Comparison of ENCODE assay signal across 19 mouse cellular contexts in the genomic region with DNA sequence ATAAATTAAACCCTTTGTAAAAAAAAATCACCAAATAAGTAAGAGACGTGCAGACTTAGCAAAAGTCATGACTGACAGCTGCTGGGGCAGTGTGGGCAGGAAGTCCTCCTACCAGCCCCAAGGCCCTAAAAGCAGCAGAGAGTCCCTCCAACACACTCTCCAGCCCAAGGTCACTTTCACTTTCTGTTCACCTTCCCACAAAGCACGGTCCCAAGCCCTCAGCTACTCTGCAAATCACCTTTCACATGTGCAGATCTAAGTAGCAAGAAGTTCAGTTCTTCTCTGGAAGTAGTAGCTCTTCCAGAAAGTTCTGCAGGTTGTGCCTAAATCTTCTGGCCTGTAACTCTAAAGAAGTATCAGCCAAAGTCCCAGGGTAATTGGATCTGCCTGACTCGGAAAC.
DNase-seq lines count a peak whose midpoint lies in the region; ATAC-seq and TF ChIP-seq lines count a peak whose summit lies in the region.
"Had no signal": no experiment of that assay in that cellular context is flagged by ENCODE, and none has a peak within 500 bp of the region (broad histone marks: within the 10 kb centered on the region; RNA-seq: fewer than 3 reads in every experiment).

No protein-coding gene starts in this region.

- no peak for TF ChIP-seq EP300 in heart, postnatal 0 days (IDR thresholded peaks at IDR 0.05; ENCODE audit: low read depth)

- H3K27ac ChIP-seq in heart, postnatal 0 days (ENCODE audit: low read depth), result no peak overlapping the region
- no peak overlapping the region for H3K27ac ChIP-seq in heart, embryonic 11.5 days (ENCODE audit: low read depth, low read length)
- H3K27ac ChIP-seq: forebrain, embryonic 10.5 days; hindbrain, embryonic 10.5 days; limb, embryonic 15.5 days; lung, embryonic 15.5 days; neural tube, embryonic 13.5 days had no signal

- DNase-seq in heart, postnatal 0 days (ENCODE audit: low spot score), result no peak
- peak; percentile 38 for DNase-seq in 3T3-L1 (ENCODE audit: low read depth, low spot score)
- peak; percentile 9 for DNase-seq in induced T-regulatory cell, adult 2 months (ENCODE audit: low read depth)
- DNase-seq in cerebellum, adult 18-20 months, result no peak
- DNase-seq in thymus, postnatal 4 days, result no peak
- DNase-seq: adrenal gland, postnatal 10 days; cerebellum, adult 2 months; gastrocnemius, postnatal 10 days; kidney, postnatal 4 days; right cerebral cortex, postnatal 25 days; thymus, postnatal 14 days had no signal

- H3K9ac ChIP-seq in heart, postnatal 0 days (replicated peaks; ENCODE audit: low read depth, low read length), result no peak overlapping the region
- no peak overlapping the region for H3K9ac ChIP-seq in heart, embryonic 11.5 days (ENCODE audit: low read depth, low read length)
- H3K9ac ChIP-seq: limb, embryonic 15.5 days; lung, embryonic 15.5 days; neural tube, embryonic 13.5 days had no signal

- H3K4me1 ChIP-seq in heart, postnatal 0 days (ENCODE audit: control insufficient read depth, insufficient read depth), result peaks cover 6% of the 10 kb centered on the region; the same call in 1 of the 2 replicates
- no peaks in the 10 kb centered on the region; the same call in 1 of the 2 replicates for H3K4me1 ChIP-seq in heart, embryonic 11.5 days (ENCODE audit: control insufficient read depth, insufficient read depth, low read length)
- H3K4me1 ChIP-seq: forebrain, embryonic 10.5 days; hindbrain, embryonic 10.5 days; limb, embryonic 15.5 days; lung, embryonic 15.5 days; neural tube, embryonic 13.5 days had no signal

- no peak for ATAC-seq in heart, postnatal 0 days (ENCODE audit: insufficient read depth, low read depth)
- no peak for ATAC-seq in heart, embryonic 11.5 days (replicated peaks; ENCODE audit: insufficient number of reproducible peaks, low FRiP score, low TSS enrichment)
- peak; percentile 45 for ATAC-seq in CD4-positive, CD25-positive, alpha-beta regulatory T cell, adult 4 months
- ATAC-seq in erythroid progenitor cell, adult 5-6 weeks (replicated peaks; ENCODE audit: low FRiP score, poor library complexity, severe bottlenecking), result no peak

- 50% methylated on average over 3 of the region's 3 CpGs for WGBS in heart, postnatal 0 days
- WGBS in heart, embryonic 11.5 days (ENCODE audit: insufficient replicate concordance), result 62% methylated on average over 3 of the region's 3 CpGs

- peak overlapping the region; percentile 14; the same call in 1 of the 2 replicates for H3K4me2 ChIP-seq in heart, postnatal 0 days (ENCODE audit: low read depth, low read length)
- H3K4me2 ChIP-seq in heart, embryonic 11.5 days, result no peak overlapping the region
- H3K4me2 ChIP-seq: limb, embryonic 15.5 days; lung, embryonic 15.5 days; neural tube, embryonic 13.5 days had no signal

- no peaks in the 10 kb centered on the region for H3K36me3 ChIP-seq in heart, postnatal 0 days (replicated peaks; ENCODE audit: control insufficient read depth, insufficient read depth, low read length)
- no peaks in the 10 kb centered on the region for H3K36me3 ChIP-seq in heart, embryonic 11.5 days (ENCODE audit: control insufficient read depth, insufficient read depth, low read length)
- H3K36me3 ChIP-seq: forebrain, embryonic 10.5 days; hindbrain, embryonic 10.5 days; limb, embryonic 15.5 days; lung, embryonic 15.5 days; neural tube, embryonic 13.5 days had no signal

- TF ChIP-seq CTCF in heart, postnatal 0 days (IDR thresholded peaks at IDR 0.05; ENCODE audit: low read depth), result no peak

- H3K27me3 ChIP-seq in heart, postnatal 0 days (ENCODE audit: control insufficient read depth, insufficient read depth, low read length), result no peaks in the 10 kb centered on the region
- no peaks in the 10 kb centered on the region for H3K27me3 ChIP-seq in heart, embryonic 11.5 days (ENCODE audit: control insufficient read depth, insufficient read depth, low read length)
- H3K27me3 ChIP-seq: limb, embryonic 15.5 days; lung, embryonic 15.5 days; neural tube, embryonic 13.5 days had no signal

- peaks cover 4% of the 10 kb centered on the region; the same call in 1 of the 2 replicates for H3K9me3 ChIP-seq in heart, postnatal 0 days (replicated peaks; ENCODE audit: control insufficient read depth, low read length)
- H3K9me3 ChIP-seq in heart, embryonic 11.5 days (replicated peaks; ENCODE audit: control insufficient read depth, low read length), result no peaks in the 10 kb centered on the region
- H3K9me3 ChIP-seq: forebrain, embryonic 10.5 days; hindbrain, embryonic 10.5 days; limb, embryonic 15.5 days; lung, embryonic 15.5 days; neural tube, embryonic 13.5 days had no signal

- no peak overlapping the region for H3K4me3 ChIP-seq in heart, postnatal 0 days (ENCODE audit: low read depth, low read length)
- no peak overlapping the region for H3K4me3 ChIP-seq in heart, embryonic 11.5 days (ENCODE audit: low read depth, low read length)
- H3K4me3 ChIP-seq: forebrain, embryonic 10.5 days; hindbrain, embryonic 10.5 days; limb, embryonic 15.5 days; lung, embryonic 15.5 days; neural tube, embryonic 13.5 days had no signal

Comparison
In these comparisons a context has a peak if more than half of its experiments do, and no peak if none do; other contexts are left out.
1. DNase-seq: peak in 3T3-L1 (single experiment) and induced T-regulatory cell, adult 2 months (single experiment); none in heart, postnatal 0 days (single experiment), cerebellum, adult 18-20 months (0 of 2) and thymus, postnatal 4 days (single experiment).